Mouse (Mus musculus) left cerebral cortex, postnatal 10 days (tissue): Measurements from ENCODE around the gene Gm5624. TPM values are rescaled to one million over a fixed set of nuclear protein-coding genes. Genes with fewer than 3 reads are reported as not detected.
"Not testable (repeated sequence)": the region's sequence is repeated elsewhere in the genome, so short reads cannot be mapped to it uniquely, and the experiment has no call there.

Source experiments
- DNase-seq, 2 experiments: peaks; one replicate each; pipeline ENCODE4 v3.0.0; 2021 to 2022; ENCODE audit warnings: low spot score in 2 of 2, mixed read lengths in 1 of 2; ENCODE audit errors: extremely low spot score in 1 of 2
- intact Hi-C: fragments of 180-260 bp; cut with DNase I; formaldehyde crosslinking; loops from one replicate; pipeline ENCODE4 v1.15.1; 2025
- total RNA-seq, 2 experiments: library from RNA; stranded (reverse); gene quantifications; 2 replicates each; pipeline ENCODE4 v1.2.3; 2021

Gene Gm5624
- total RNA-seq, result not detected

DNA sequence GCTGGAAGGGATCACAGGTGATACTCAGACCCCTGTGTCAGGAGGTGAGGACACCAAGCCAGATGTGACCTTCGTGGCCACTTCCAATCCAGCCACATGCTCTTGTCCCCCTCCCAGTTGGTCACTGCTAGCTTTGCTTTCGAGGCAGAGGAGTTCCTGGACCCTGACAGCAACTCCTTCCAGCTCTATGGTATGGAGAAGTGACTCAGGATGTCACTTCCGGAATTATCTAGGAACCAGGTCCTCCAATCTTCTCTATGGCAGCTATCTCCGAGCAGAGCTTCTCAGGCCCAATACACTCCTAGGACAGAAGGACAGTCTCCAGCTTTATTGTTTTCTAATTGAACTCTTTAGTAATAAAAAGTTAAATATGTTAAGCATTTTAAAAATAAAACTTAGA, at the start of gene Gm5624:
TSS of gene Gm5624 (minus strand) at position 202 of the 400 bp plus-strand sequence.
- intact Hi-C loops, DNase-seq: not testable (repeated sequence)

GRCm38 (mm10) chr14:44591765-44592164, 36.0 kb downstream of the Gm5624 start:
- intact Hi-C loops, DNase-seq: not testable (repeated sequence)

- intact Hi-C loops, result not testable (repeated sequence)
These were observed 44.9 kb downstream of the Gm5624 start, which contains the start of gene Gm8247 for GRCm38 (mm10) chr14:44582853-44583252. Gene Gm8247 (plus strand): TSS chr14:44583153.

DNA sequence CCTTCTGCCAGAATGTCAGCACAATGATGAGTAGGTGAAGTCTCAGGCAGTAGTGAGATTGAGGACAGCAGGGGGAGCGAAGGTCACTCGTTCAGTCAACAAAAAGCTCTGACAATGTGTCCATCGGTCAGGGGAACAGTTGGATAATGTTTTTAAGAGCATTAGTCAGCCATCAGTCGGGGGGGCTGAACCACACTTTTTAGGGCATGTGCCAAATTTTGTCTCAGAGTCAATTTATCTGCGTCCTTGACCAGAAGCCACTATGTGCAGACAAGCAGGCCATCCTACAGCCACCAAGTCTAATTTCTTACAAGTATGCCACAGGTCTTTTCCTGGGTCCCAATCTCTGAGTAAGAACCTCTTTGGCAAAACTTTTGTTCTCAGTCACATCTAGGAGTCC, 79.8 kb downstream of the Gm5624 start:
- DNase-seq, result not testable (repeated sequence)

More at GRCm38 (mm10) chr14:44582853-44583252, 44.9 kb downstream of the Gm5624 start, which contains the start of gene Gm8247:
- not testable (repeated sequence) for DNase-seq

GRCm38 (mm10) chr14:44517976-44518375, 109.8 kb downstream of the Gm5624 start, which contains the start of gene Gm17093:
Gene Gm17093 (plus strand): TSS chr14:44518276.
- DNase-seq, intact Hi-C loops: not testable (repeated sequence)

More for the DNA sequence above, 79.8 kb downstream of the Gm5624 start:
- intact Hi-C loops, result not testable (repeated sequence)

Other genes with a start within 250 kb of the Gm5624 start
- gene Gm3371, start 217.2 kb downstream of the Gm5624 start, total RNA-seq, result not detected
- not detected for gene Gm8232, start 194.3 kb downstream of the Gm5624 start, total RNA-seq
- not detected for gene BC061237, start 135.5 kb downstream of the Gm5624 start, total RNA-seq
- gene Gm17093, start 109.7 kb downstream of the Gm5624 start, total RNA-seq, result not detected
- not detected for gene Gm8247, start 44.8 kb downstream of the Gm5624 start, total RNA-seq
- gene Gm8257, start 78.5 kb upstream of the Gm5624 start, total RNA-seq, result not detected
- under 1 TPM in 1 of 2 experiments, not detected in 1; 0.43 TPM for gene Gm8267, start 122.4 kb upstream of the Gm5624 start, total RNA-seq
- under 1 TPM; 0.81 to 0.84 TPM for gene Ptgdr, start 231.4 kb upstream of the Gm5624 start, total RNA-seq